Mouse (Mus musculus) spleen, adult 2 months (tissue): ENCODE data around the gene Zswim5.

ENCODE experiments used
- CTCF ChIP-seq: fragments of 200-500 bp; IDR thresholded peaks from 2 replicates; pipeline ENCODE4 v1.5.1; 2011; ENCODE audit warnings: mild to moderate bottlenecking, inconsistent platforms; ENCODE audit not compliant: insufficient read depth, insufficient read length, insufficient replicate concordance; ENCODE audit errors: extremely low read depth
- POLR2A ChIP-seq: fragments of 200-500 bp; IDR thresholded peaks from 2 replicates; pipeline ENCODE4 v1.6.1; 2011; ENCODE audit warnings: low read depth, low read length, inconsistent platforms

DNA sequence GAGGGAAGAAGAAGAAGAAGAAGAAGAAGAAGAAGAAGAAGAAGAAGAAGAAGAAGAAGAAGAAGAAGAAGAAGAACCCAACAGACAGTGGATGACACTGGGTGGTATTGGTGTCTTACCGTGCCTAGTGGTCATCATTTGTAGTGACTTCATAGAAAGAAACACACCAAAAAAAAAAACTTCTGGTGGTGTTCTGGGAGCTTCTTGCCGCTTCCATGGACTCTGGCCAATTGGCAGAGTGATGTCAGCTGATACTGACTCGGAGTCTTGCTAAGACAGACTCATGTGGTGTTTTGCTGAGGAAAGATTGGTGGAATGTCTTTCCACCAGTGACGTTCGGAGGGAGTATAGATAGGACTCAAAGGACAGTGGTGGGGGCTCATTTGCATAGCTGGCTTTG, 133.1 kb downstream of the Zswim5 start:
- TF ChIP-seq CTCF: no peak
- no peak for TF ChIP-seq POLR2A
